Mouse (Mus musculus) ES-Bruce4 (cell line): Measurements from ENCODE around the gene Nmb.

ENCODE experiments used
- CTCF ChIP-seq: IDR thresholded peaks from one replicate; pipeline ENCODE4 v1.8.1; 2011; ENCODE audit warnings: low read depth, low read length
- EP300 ChIP-seq: IDR thresholded peaks from 2 replicates; pipeline ENCODE4 v1.6.1; 2011; ENCODE audit warnings: low read depth, low read length; ENCODE audit not compliant: insufficient read depth
- POLR2A ChIP-seq: IDR thresholded peaks from one replicate; pipeline ENCODE4 v1.8.1; 2011; ENCODE audit warnings: low read length; ENCODE audit not compliant: insufficient read depth

DNA sequence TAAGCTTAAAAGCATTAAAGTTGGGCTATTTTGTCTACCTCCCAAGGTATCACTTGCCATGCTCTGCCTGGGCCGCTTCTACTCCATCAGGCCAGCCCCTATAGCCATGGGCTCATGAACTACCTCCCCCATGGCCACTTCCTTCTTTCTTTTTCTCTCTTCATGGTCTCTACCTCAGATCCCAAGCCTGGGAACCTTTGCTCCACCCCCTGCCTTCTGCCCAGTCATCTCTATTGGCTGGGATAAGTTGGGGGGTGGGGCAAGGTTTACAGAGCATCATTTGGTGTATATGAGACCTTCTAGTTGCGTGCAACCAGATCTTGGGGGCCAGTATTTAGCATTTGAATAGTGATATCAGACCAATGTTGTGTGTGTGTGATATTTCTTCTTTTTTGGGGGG, 42.4 kb downstream of the Nmb start:
- no peak for TF ChIP-seq POLR2A
- TF ChIP-seq CTCF: no peak
- no peak for TF ChIP-seq EP300
